Mouse (Mus musculus) midbrain, embryonic 13.5 days (tissue): ENCODE measurements at regions not wholly inside any gene's neighbourhood (a gene's known extent, or its start where the extent isn't known, plus 50 kb on each side); places are given as distances from the start of the nearest gene placed in this dataset.

ENCODE experiments used
- ATAC-seq: fragments of 200-750 bp; cut with Nextera tagmentation; 2 replicates; pipeline ENCODE4 v1.8.0; 2017; ENCODE audit warnings: mild to moderate bottlenecking, moderate TSS enrichment, moderate library complexity
- H3K27ac ChIP-seq: fragments of 300-500 bp; sonication (generic); 2 replicates; pipeline ENCODE4 v1.5.1; 2015; ENCODE audit warnings: inconsistent platforms, mild to moderate bottlenecking, moderate library complexity
- H3K27me3 ChIP-seq: fragments of 300-500 bp; sonication (generic); 2 replicates; pipeline ENCODE4 v1.6.1; 2015; ENCODE audit warnings: mild to moderate bottlenecking, inconsistent platforms
- H3K36me3 ChIP-seq: fragments of 300-500 bp; sonication (generic); 2 replicates; pipeline ENCODE4 v1.6.1; 2015; ENCODE audit warnings: mild to moderate bottlenecking, inconsistent platforms
- H3K4me1 ChIP-seq: fragments of 300-500 bp; sonication (generic); replicated peaks from 2 replicates; pipeline ENCODE4 v1.6.1; 2015; ENCODE audit warnings: inconsistent platforms
- H3K4me2 ChIP-seq: fragments of 300-500 bp; sonication (generic); replicated peaks from 2 replicates; pipeline ENCODE4 v1.6.1; 2015; ENCODE audit warnings: moderate library complexity, mild to moderate bottlenecking, inconsistent platforms
- H3K4me3 ChIP-seq: fragments of 300-500 bp; sonication (generic); replicated peaks from 2 replicates; pipeline ENCODE4 v1.5.1; 2015; ENCODE audit warnings: mild to moderate bottlenecking, inconsistent platforms
- H3K9ac ChIP-seq: fragments of 300-500 bp; sonication (generic); replicated peaks from 2 replicates; pipeline ENCODE4 v1.6.1; 2015; ENCODE audit warnings: mild to moderate bottlenecking, inconsistent platforms
- H3K9me3 ChIP-seq: fragments of 300-500 bp; sonication (generic); 2 replicates; pipeline ENCODE4 v1.6.1; 2016; ENCODE audit warnings: mild to moderate bottlenecking, inconsistent platforms
- WGBS: fragments of 180-500 bp; shearing (Covaris S2); methylation state at CpG from one replicate; pipeline ENCODE4 v1.1.7; 2015; 5-methylcytosine and 5-hydroxymethylcytosine counted together

DNA sequence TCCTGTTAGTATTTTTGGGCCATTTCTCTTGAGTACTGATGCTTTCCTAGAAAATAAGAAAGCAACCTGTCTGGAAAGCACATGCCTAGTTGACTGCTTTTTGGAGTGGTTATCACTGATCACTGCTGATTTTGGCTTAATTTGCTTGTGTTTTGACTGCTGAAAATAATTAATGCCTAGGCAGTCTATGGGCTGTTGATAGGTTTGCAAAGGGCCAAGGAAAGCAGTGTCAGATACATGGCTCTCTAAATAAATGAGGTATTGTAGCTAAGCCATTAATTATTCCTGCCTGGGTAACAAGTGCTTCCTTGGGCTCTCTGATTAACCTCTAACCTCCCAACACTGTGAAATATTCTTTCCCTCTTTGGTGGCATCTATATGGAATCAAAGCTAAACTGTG lies 145.1 kb upstream of the Htr2a start:
- ATAC-seq = no peak
- no peaks in the 10 kb centered on the region for H3K4me1 ChIP-seq
- H3K27me3 ChIP-seq = no peaks in the 10 kb centered on the region
- no peak overlapping the region for H3K4me2 ChIP-seq
- no peaks in the 10 kb centered on the region for H3K36me3 ChIP-seq
- no peak overlapping the region for H3K4me3 ChIP-seq
- no peaks in the 10 kb centered on the region for H3K9me3 ChIP-seq
- no peak overlapping the region for H3K27ac ChIP-seq
- no peak overlapping the region for H3K9ac ChIP-seq

DNA sequence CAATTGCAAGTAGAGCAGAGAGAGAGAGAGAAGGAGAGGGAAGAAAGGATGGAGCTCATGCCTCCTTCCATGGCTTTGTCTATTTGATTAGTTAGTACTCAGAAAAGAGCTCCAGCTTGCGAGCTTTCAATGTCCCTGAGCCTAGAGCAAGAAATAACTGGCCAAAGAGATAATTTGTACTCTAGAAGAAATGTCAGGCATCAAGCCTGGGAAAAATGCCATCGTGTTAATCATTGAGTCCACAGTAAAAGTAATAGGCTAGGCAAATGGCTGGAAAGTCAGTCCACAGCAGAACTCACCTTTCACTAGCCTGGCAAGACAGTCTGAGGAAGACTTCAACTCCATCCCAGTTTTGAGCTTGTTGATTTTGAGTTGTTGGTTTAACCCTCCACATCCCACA lies 129.1 kb upstream of the Htr2a start:
- no peaks in the 10 kb centered on the region for H3K9me3 ChIP-seq
- H3K4me3 ChIP-seq = no peak overlapping the region
- no peaks in the 10 kb centered on the region for H3K36me3 ChIP-seq
- no peak overlapping the region for H3K27ac ChIP-seq
- H3K4me2 ChIP-seq = no peak overlapping the region
- H3K4me1 ChIP-seq = no peaks in the 10 kb centered on the region
- no peak overlapping the region for H3K9ac ChIP-seq
- WGBS = 93% methylated on average over 2 of the region's 2 CpGs
- no peak for ATAC-seq
- H3K27me3 ChIP-seq = no peaks in the 10 kb centered on the region

DNA sequence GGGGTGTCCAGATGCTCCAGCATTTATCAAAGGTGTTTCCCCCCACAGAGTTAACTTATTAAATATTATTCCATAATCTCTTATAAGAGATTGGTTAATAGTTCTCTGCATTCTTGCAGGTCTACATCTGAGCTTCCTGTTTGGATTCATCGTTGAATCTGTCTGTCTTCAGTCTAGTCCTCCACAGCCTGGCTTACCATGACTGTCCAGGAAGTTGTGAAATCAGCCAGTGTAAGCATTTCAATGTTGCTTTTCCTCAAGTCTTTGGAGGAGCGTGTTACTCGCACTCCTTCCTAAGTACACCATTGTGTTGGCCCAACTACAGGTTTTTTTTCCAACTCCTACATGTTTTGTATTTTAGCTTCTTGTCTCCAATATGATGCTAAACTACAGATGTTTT lies 124.2 kb upstream of the Htr2a start:
- Histone ChIP-seq H3K27me3 (no peaks in the 10 kb centered on the region), H3K4me3 (no peak overlapping the region), H3K36me3 (no peaks in the 10 kb centered on the region), H3K9ac (no peak overlapping the region), H3K27ac (no peak overlapping the region), H3K9me3 (no peaks in the 10 kb centered on the region), H3K4me2 (no peak overlapping the region), H3K4me1 (no peaks in the 10 kb centered on the region)
- ATAC-seq = no peak
- WGBS = 94% methylated on average over 3 of the region's 3 CpGs

DNA sequence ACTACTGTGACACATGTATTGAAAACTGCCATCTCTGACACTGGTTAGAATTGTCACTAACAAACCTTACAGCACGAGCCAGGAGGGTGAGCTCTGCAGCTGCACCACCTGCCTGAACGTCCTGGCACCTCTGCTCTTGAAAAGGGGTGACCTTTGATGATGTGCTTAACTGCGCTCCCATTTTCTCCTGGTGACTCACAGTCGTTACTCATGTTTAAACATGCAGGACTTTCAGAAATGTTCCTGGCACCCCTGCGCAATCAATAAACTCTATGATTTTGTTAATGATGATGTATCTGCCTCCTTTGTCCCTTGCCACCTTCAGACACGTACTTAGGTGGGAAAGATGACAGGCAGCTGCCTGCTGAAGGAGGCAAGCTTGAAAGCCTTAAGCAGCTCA lies 121.1 kb upstream of the Htr2a start:
- 78% methylated on average over 6 of the region's 6 CpGs for WGBS
- H3K27ac ChIP-seq = no peak overlapping the region
- H3K36me3 ChIP-seq = no peaks in the 10 kb centered on the region
- no peak overlapping the region for H3K9ac ChIP-seq
- H3K4me3 ChIP-seq = no peak overlapping the region
- no peaks in the 10 kb centered on the region for H3K27me3 ChIP-seq
- ATAC-seq = no peak
- no peak overlapping the region for H3K4me2 ChIP-seq
- H3K9me3 ChIP-seq = no peaks in the 10 kb centered on the region
- no peaks in the 10 kb centered on the region for H3K4me1 ChIP-seq

DNA sequence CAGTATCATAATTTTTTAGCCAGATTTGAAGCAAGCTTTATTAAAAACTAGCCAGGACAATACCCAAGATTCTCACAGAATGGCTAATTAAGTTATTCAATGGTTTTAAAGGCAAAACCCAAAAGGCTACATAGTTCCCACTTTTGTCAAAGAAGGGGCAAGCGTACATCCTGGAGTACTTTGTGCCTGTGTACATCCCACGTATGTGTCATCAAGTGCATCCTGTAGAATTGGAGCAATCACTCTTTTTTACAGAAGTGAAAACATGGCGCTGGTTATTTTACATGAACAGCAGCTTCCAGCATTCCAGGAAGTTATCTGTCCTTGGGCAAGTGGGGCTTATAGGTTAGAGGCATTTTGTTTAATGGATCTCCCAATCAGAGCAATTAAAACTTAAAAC lies 119.0 kb upstream of the Htr2a start:
- H3K27me3 ChIP-seq = no peaks in the 10 kb centered on the region
- no peaks in the 10 kb centered on the region for H3K4me1 ChIP-seq
- 86% methylated on average over 3 of the region's 3 CpGs for WGBS
- H3K27ac ChIP-seq = no peak overlapping the region
- H3K4me2 ChIP-seq = no peak overlapping the region
- no peak for ATAC-seq
- H3K4me3 ChIP-seq = no peak overlapping the region
- H3K9me3 ChIP-seq = no peaks in the 10 kb centered on the region
- no peak overlapping the region for H3K9ac ChIP-seq
- H3K36me3 ChIP-seq = no peaks in the 10 kb centered on the region

DNA sequence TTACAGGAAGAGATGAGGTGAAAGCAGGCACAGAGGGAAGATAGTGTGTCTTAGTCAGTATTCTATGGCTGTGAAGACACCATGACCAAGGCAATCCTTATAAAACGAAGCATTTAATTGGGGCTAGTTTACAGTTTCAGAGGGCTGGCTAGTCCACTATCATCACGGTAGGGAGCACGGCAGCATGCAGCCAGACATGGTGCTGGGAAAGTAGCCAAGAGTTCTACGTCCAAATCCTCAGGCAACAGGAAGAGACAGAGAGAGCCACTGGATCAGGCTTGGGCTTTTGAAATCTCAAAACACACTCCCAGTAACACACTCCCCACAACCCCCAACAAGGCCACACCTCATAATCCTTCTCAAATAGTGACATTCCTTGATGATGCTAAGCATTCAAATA lies 113.4 kb upstream of the Htr2a start:
- H3K4me1 ChIP-seq = no peaks in the 10 kb centered on the region
- H3K27me3 ChIP-seq = no peaks in the 10 kb centered on the region
- no peak overlapping the region for H3K9ac ChIP-seq
- H3K36me3 ChIP-seq = no peaks in the 10 kb centered on the region
- 82% methylated on average over 4 of the region's 4 CpGs for WGBS
- no peak overlapping the region for H3K27ac ChIP-seq
- H3K4me3 ChIP-seq = no peak overlapping the region
- no peak for ATAC-seq
- H3K4me2 ChIP-seq = no peak overlapping the region
- H3K9me3 ChIP-seq = no peaks in the 10 kb centered on the region

DNA sequence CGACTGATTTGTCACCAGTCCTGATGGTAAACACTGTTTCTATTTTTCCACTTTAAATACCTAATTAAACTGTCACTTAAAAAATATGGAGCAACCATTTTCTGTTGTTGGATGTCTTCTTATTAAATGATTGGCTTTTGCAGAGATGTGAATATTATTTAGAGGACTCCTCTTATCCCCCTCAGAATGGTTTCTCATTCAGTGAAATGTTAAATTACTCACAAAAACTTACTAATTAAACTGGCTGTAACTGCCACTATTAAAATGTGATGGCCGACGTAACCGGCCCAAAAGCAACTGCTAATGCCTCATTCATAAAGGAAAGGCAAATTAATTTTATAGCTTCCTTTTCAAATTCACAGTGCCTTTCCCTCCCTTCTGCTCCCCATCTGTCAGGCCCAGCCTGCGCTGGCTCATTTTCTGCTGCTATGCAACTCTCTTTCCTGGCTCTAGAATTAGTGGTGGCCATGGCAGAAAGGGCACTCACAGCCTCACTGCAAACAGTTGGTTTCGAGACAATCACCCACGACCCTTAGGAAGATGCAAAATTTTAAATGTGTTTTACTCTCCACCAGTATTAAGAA lies 111.2 kb upstream of the Htr2a start:
- ATAC-seq = no peak
- Histone ChIP-seq H3K27me3 (no peaks in the 10 kb centered on the region), H3K9me3 (no peaks in the 10 kb centered on the region), H3K27ac (no peak overlapping the region), H3K4me1 (no peaks in the 10 kb centered on the region), H3K9ac (no peak overlapping the region), H3K4me3 (no peak overlapping the region), H3K4me2 (no peak overlapping the region), H3K36me3 (no peaks in the 10 kb centered on the region)
- WGBS = 92% methylated on average over 7 of the region's 7 CpGs

DNA sequence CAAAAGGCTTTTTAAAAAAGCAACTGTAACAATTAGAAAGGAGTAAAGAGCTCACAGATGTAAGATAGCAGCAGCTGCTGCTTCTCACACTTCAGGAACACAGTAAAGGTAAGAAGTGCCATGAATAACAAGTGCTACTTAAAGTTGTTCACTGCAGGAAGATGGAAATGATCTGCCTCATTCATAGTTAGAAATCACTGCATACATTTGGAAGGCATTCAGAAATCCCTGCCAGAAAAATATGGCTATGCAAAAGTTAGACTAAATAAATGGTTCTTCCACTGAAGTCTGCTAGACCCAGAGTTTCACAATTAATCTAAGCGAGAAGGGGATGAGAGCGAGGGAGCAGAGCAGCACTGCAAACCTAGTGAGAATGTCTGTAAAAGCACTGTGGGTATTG lies 102.5 kb upstream of the Htr2a start:
- Histone ChIP-seq H3K4me1 (no peaks in the 10 kb centered on the region), H3K27ac (no peak overlapping the region), H3K4me3 (no peak overlapping the region), H3K9ac (no peak overlapping the region), H3K27me3 (no peaks in the 10 kb centered on the region), H3K4me2 (no peak overlapping the region), H3K9me3 (no peaks in the 10 kb centered on the region), H3K36me3 (no peaks in the 10 kb centered on the region)
- no peak for ATAC-seq
- 94% methylated on average over 2 of the region's 2 CpGs for WGBS

DNA sequence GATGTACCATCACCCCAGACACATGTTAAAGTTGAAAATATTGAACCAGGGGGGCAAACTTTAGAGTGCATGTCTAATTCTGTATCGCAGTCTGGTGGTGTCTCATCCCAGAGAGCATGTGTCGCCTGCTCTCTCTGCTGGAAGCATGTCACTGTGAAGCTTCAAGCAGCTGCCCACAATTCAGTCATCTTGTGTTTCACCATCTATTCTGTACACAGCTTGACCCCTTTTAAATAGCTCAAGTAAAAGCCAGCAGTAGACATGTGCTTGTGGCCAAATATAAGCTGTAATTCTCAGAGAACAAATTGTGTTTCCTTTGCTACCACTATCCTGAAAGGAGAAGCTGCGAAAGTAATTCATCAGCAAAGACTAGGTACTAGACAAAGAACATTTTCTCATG lies 96.6 kb upstream of the Htr2a start:
- no peaks in the 10 kb centered on the region for H3K27me3 ChIP-seq
- H3K36me3 ChIP-seq = no peaks in the 10 kb centered on the region
- no peaks in the 10 kb centered on the region for H3K4me1 ChIP-seq
- 90% methylated on average over 3 of the region's 3 CpGs for WGBS
- H3K4me2 ChIP-seq = no peak overlapping the region
- H3K9me3 ChIP-seq = no peaks in the 10 kb centered on the region
- H3K27ac ChIP-seq = no peak overlapping the region
- no peak for ATAC-seq
- no peak overlapping the region for H3K4me3 ChIP-seq
- no peak overlapping the region for H3K9ac ChIP-seq

DNA sequence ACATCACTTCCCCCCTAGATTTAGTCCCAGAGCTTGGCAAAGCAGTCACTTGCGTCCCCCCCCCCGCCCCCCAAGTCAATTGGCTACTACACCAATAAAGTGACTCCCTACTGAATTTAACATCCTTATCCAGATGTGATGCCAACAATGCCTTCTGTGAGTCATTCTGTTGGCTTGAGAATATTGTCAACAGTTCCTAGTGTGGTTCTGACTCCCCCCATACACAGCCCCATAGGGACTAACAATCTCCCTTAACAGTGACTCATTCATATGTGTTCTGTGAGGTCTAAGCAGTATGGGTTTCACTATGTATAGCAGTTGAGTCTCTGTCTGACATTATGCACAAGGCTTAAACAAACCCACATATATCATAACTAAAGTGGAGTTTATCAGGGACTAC lies 89.5 kb upstream of the Htr2a start:
- Histone ChIP-seq H3K4me3 (no peak overlapping the region), H3K36me3 (no peaks in the 10 kb centered on the region), H3K4me1 (no peaks in the 10 kb centered on the region), H3K4me2 (no peak overlapping the region), H3K9me3 (no peaks in the 10 kb centered on the region), H3K27ac (no peak overlapping the region), H3K27me3 (no peaks in the 10 kb centered on the region), H3K9ac (no peak overlapping the region)
- ATAC-seq = no peak
- 90% methylated on average over 2 of the region's 2 CpGs for WGBS

DNA sequence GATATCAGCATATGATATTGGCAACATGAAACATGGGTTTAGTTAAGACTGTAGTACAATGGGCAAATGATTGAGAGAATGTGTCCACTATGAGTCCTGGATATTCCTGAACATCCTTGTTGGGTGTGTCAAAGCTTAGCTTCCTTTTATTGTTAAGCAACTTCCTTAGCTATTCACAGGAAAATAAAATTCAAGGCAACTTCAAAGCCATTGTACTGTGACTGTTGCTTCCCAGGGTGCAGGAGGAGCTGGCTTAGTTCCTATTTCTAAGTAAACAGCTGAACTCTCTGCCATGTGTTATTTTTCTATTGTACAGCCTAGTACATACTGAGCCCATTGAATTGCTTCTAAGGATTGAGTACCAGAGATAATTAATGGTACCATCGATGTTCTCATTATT lies 87.0 kb upstream of the Htr2a start:
- H3K27ac ChIP-seq = no peak overlapping the region
- H3K4me3 ChIP-seq = no peak overlapping the region
- no peak overlapping the region for H3K9ac ChIP-seq
- ATAC-seq = no peak
- WGBS = 82% methylated on average over 1 of the region's 1 CpGs
- H3K9me3 ChIP-seq = no peaks in the 10 kb centered on the region
- H3K4me2 ChIP-seq = no peak overlapping the region
- H3K36me3 ChIP-seq = no peaks in the 10 kb centered on the region
- no peaks in the 10 kb centered on the region for H3K4me1 ChIP-seq
- no peaks in the 10 kb centered on the region for H3K27me3 ChIP-seq

DNA sequence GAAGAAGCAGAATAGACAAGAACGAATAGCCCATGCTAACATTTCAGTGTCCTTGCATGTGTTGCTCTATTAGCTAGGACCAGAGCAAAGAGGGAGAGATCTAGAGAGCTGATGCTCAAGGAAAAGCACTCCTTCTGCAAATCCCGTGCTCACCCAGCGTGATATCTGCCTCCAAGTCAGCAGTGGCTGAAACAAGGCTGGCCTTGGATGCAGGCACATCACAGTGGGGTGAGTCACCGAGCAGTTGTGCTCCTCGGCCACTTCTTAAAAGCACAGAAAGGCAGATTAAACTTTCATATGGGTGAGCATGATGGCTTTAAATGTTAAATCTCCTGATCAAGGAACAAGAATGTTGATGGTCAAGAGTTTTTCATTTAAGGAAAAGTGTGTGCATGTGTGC lies 82.3 kb upstream of the Htr2a start:
- no peaks in the 10 kb centered on the region for H3K4me1 ChIP-seq
- no peaks in the 10 kb centered on the region for H3K27me3 ChIP-seq
- no peak overlapping the region for H3K4me2 ChIP-seq
- H3K9ac ChIP-seq = no peak overlapping the region
- no peaks in the 10 kb centered on the region for H3K9me3 ChIP-seq
- H3K4me3 ChIP-seq = no peak overlapping the region
- H3K36me3 ChIP-seq = no peaks in the 10 kb centered on the region
- H3K27ac ChIP-seq = no peak overlapping the region
- no peak for ATAC-seq
- WGBS = 71% methylated on average over 5 of the region's 5 CpGs
